Mouse (Mus musculus) megakaryocyte-erythroid progenitor cell, adult 5 weeks (primary cell): ENCODE results near the gene Olfr374. TPM values are rescaled to one million over a fixed set of nuclear protein-coding genes. Genes with fewer than 3 reads are reported as not detected.

Source experiments
- polyA plus RNA-seq: library from polyadenylated mRNA; stranded (reverse); fragments of >175 nt; gene quantifications from 2 replicates; pipeline ENCODE4 v1.2.3, GENCODE M21; 2012

Olfr374 gene
- not detected in 2 replicates for polyA plus RNA-seq

DNA sequence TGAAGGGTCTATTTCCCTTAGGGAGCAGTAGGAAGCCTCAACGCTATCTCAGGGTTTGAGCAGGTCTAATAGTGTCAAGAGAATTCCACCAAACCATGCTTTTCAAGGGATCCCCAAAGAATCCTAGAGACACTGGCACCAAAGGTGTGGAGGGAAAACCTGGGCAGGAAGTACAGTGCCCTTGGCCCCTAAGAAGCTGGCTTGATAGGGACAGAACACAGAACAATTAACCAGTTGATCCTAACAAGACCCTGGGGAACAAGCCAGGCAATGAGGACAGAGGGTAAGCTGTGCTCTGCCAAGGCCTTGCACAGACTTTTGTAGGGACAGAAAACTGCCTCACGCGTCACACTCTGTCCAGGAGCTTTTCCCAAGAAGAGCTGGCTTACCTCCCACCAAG, at the start of gene Olfr374:
TSS of gene Olfr374 (plus strand) at position 301 of the 400 bp plus-strand sequence.

GRCm38 (mm10) chr8:72082877-72083276, 24.0 kb upstream of the Olfr374 start, which contains the start of gene Olfr373:
Gene Olfr373 (plus strand): TSS chr8:72083177.

GRCm38 (mm10) chr8:72134756-72135445, 28.1 kb downstream of the Olfr374 start, which contains the start of gene Tpm4:
Gene Tpm4 (plus strand): TSS chr8:72134975.

GRCm38 (mm10) chr8:72160707-72161697, 54.2 kb downstream of the Olfr374 start, which contains the start of gene Rab8a:
Gene Rab8a (plus strand): TSS chr8:72161200.

Other genes with a start within 250 kb of the Olfr374 start
- gene Zfp709, start 225.0 kb upstream of the Olfr374 start, polyA plus RNA-seq = 0.29 and 0.89 TPM in 2 replicates
- gene Zfp882, start 198.4 kb upstream of the Olfr374 start, polyA plus RNA-seq = 0.11 and 0.16 TPM in 2 replicates
- gene Zfp617, start 198.4 kb upstream of the Olfr374 start, polyA plus RNA-seq = 0.65 and 1.5 TPM in 2 replicates
- gene Zfp961, start 156.0 kb upstream of the Olfr374 start, polyA plus RNA-seq = 0.40 and 0.98 TPM in 2 replicates
- gene Cyp4f18, start 97.4 kb upstream of the Olfr374 start, polyA plus RNA-seq = 7.4 and 26.9 TPM in 2 replicates
- not detected in 2 replicates for gene Olfr372, start 65.8 kb upstream of the Olfr374 start, polyA plus RNA-seq
- gene Olfr373, start 23.9 kb upstream of the Olfr374 start, polyA plus RNA-seq = not detected in 2 replicates
- 47.3 and 53.0 TPM in 2 replicates for gene Tpm4, start 27.9 kb downstream of the Olfr374 start, polyA plus RNA-seq
- 33.3 and 39.4 TPM in 2 replicates for gene Rab8a, start 54.2 kb downstream of the Olfr374 start, polyA plus RNA-seq
- 6.7 TPM in 2 replicates for gene Hsh2d, start 82.6 kb downstream of the Olfr374 start, polyA plus RNA-seq
- 0.43 TPM in 1 of 2 replicates, not detected in the other for gene Cib3, start 105.8 kb downstream of the Olfr374 start, polyA plus RNA-seq
- not detected in 2 replicates for gene Gm11034, start 106.6 kb downstream of the Olfr374 start, polyA plus RNA-seq
- 51.6 and 61.8 TPM in 2 replicates for gene Fam32a, start 112.7 kb downstream of the Olfr374 start, polyA plus RNA-seq
- gene Ap1m1, start 133.0 kb downstream of the Olfr374 start, polyA plus RNA-seq = 165 and 171 TPM in 2 replicates
- 111 and 150 TPM in 2 replicates for gene Gm10282, start 198.2 kb downstream of the Olfr374 start, polyA plus RNA-seq
- gene Klf2, start 212.0 kb downstream of the Olfr374 start, polyA plus RNA-seq = 193 and 400 TPM in 2 replicates